Mouse (Mus musculus): ENCODE data around the gene Slc36a3. TPM values are rescaled to one million over a fixed set of nuclear protein-coding genes. Genes with fewer than 3 reads are reported as not detected.

Slc36a3 gene
- 0.04 and 0.11 TPM in 2 replicates for polyA plus RNA-seq (2012; rRNA removed)

DNA sequence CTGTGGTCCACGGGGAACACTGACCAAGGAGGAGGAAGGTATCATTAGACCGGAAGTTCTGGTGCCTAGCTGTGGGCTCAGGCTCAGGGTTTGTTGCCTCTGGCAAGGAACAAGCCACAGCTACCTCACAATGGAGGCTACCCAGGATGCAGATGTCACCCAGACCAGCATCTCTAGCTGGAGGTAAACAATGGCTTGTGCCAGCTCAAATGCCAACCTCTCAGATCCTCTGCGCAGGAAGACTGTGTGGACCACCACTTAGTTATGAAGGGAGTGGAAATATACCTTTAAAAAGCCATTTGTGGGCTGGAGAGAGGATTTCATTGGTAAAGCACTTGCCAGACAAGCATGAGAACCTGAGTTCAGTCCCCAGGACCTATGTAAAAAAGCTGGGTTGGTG, at the start of gene Slc36a3:
Gene Slc36a3 (minus strand): TSS at position 101 of the 400 bp plus-strand sequence.
- Histone ChIP-seq H3K4me3 (ENCODE audit: insufficient read depth, low read depth, low read length) (no peak within 1 kb of the TSS), H3K4me1 (ENCODE audit: control insufficient read depth, insufficient read depth, low read length) (no peaks in the 10 kb centered on the region), H3K36me3 (ENCODE audit: control insufficient read depth, insufficient read depth, low read length) (no peaks in the 10 kb centered on the region), H3K27ac (ENCODE audit: insufficient read depth, low read depth, low read length) (no peak within 1 kb of the TSS), H3K27me3 (replicated peaks; ENCODE audit: control insufficient read depth, insufficient read depth, low read length) (no peaks in the 10 kb centered on the region)
- 81% methylated on average over 3 of the region's 3 CpGs for WGBS
- DNase-seq: no peak
- TF ChIP-seq CTCF (conservative IDR thresholded peaks at IDR 0.05; ENCODE audit: insufficient read depth, insufficient read length, low read depth, low read length) (no peak), POLR2A (IDR thresholded peaks at IDR 0.05; ENCODE audit: low read depth, low read length) (no peak)

DNA sequence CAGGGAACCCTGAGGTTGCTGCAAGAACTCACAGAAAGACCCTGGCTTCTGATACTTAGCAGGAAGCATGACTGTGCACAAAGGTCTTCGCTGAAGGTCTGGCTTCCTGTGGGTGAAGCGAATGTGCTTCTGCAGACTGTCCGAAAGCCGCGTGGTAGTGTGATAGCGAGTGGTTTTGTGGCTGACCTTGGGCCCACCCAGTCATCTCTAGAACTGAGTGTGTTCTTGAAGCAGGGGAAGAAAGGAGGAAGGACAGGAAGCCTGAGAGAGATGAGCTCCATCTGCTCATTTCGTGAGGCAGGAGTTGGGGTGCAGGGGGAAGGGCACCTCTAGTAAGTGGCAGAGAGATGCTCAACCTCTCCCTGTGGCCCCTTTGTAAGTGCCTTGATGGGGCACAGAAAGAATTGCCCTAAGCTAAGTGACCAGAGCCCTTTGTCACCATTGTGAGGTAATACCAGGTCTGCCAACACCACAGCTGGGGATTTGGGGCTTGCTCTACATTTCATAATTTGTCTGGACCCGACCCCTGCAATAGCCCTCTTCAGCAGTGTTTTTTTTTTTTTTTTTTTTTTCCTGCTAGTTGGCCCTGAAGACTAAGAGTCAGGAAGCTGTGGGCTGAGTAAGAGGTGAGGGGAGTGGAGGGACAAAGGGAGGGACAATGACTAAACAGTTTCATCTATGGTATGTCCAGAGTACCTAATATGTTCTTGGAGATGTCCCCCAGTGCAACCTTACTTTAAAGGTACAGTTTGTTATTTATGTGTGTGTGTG, 46.4 kb upstream of the Slc36a3 start:
- Histone ChIP-seq H3K27ac (ENCODE audit: insufficient read depth, low read depth, low read length) (no peak overlapping the region), H3K27me3 (replicated peaks; ENCODE audit: control insufficient read depth, insufficient read depth, low read length) (no peaks in the 10 kb centered on the region), H3K4me1 (ENCODE audit: control insufficient read depth, insufficient read depth, low read length) (no peaks in the 10 kb centered on the region), H3K36me3 (ENCODE audit: control insufficient read depth, insufficient read depth, low read length) (no peaks in the 10 kb centered on the region), H3K4me3 (ENCODE audit: insufficient read depth, low read depth, low read length) (no peak overlapping the region)
- TF ChIP-seq CTCF (conservative IDR thresholded peaks at IDR 0.05; ENCODE audit: insufficient read depth, insufficient read length, low read depth, low read length) (no peak), POLR2A (IDR thresholded peaks at IDR 0.05; ENCODE audit: low read depth, low read length) (no peak)
- DNase-seq: no peak
- 67% methylated on average over 8 of the region's 8 CpGs for WGBS

DNA sequence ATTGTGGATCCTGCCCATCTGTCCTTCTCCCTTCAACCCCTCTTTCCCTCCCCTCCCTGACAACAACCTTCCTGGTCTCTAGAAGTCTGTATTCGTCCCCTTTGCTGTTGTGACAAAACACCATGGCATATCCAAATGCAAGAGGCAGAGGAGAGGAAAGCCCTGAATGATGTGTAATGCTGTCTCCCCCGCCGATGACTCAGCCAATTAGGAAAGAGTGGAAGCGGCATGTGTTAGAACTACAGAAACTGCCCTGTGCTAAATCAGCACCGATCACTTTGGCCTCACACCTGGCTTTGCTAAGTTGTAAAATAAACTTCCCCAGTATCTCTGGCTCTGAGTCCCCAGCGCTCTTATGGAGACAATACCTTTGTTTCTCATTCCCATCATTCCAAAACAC, 45.6 kb upstream of the Slc36a3 start:
- Histone ChIP-seq H3K4me1 (ENCODE audit: control insufficient read depth, insufficient read depth, low read length) (no peaks in the 10 kb centered on the region), H3K36me3 (ENCODE audit: control insufficient read depth, insufficient read depth, low read length) (no peaks in the 10 kb centered on the region), H3K27ac (ENCODE audit: insufficient read depth, low read depth, low read length) (no peak overlapping the region), H3K4me3 (ENCODE audit: insufficient read depth, low read depth, low read length) (no peak overlapping the region), H3K27me3 (replicated peaks; ENCODE audit: control insufficient read depth, insufficient read depth, low read length) (no peaks in the 10 kb centered on the region)
- TF ChIP-seq POLR2A (IDR thresholded peaks at IDR 0.05; ENCODE audit: low read depth, low read length) (no peak), CTCF (conservative IDR thresholded peaks at IDR 0.05; ENCODE audit: insufficient read depth, insufficient read length, low read depth, low read length) (no peak)
- WGBS: 60% methylated on average over 6 of the region's 6 CpGs
- DNase-seq: no peak

DNA sequence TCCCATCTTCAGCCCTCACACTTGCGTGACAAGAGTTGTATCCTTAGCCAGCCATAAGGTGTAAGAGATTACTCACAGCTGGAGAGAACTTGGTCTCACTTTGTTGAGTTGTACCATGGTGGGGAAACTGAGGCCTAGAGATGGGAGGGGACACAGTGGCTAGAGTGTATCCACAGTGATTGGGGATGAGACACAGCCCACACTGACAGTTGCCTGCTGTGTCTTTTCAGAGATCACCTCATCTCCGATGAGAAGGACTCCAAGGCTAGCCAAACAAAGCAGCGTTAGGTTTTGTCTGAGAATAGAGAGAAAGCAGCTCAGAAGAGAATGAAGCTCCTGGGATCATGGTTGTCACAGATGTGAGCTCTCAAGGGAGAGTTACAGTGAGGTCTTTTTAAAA, 38.7 kb upstream of the Slc36a3 start:
- Histone ChIP-seq H3K36me3 (ENCODE audit: control insufficient read depth, insufficient read depth, low read length) (no peaks in the 10 kb centered on the region), H3K4me1 (ENCODE audit: control insufficient read depth, insufficient read depth, low read length) (no peaks in the 10 kb centered on the region), H3K27me3 (replicated peaks; ENCODE audit: control insufficient read depth, insufficient read depth, low read length) (no peaks in the 10 kb centered on the region), H3K4me3 (ENCODE audit: insufficient read depth, low read depth, low read length) (no peak overlapping the region), H3K27ac (ENCODE audit: insufficient read depth, low read depth, low read length) (no peak overlapping the region)
- DNase-seq: no peak
- WGBS: 87% methylated on average over 3 of the region's 3 CpGs
- TF ChIP-seq POLR2A (IDR thresholded peaks at IDR 0.05; ENCODE audit: low read depth, low read length) (no peak), CTCF (conservative IDR thresholded peaks at IDR 0.05; ENCODE audit: insufficient read depth, insufficient read length, low read depth, low read length) (no peak)

DNA sequence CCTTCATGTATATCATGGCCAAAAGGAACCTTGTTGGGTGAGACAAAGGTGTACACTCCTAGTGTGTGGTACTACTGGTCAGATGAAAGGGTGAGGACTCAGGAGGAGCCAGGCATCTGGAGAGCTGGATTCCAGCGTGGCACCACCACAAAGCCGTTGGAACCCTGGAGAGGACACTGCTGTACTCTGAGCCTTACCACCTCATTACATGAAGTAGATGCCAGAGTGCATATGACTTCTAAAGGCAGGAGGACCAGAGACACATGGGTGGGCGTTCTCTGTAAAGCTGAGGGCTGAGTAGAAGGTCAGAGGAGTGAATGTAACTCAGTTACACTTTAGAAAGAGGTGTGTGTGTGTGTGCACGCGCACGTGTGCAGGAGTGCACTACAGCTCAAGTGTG, 36.3 kb upstream of the Slc36a3 start:
- H3K4me3 ChIP-seq (ENCODE audit: insufficient read depth, low read depth, low read length): no peak overlapping the region
- TF ChIP-seq CTCF (conservative IDR thresholded peaks at IDR 0.05; ENCODE audit: insufficient read depth, insufficient read length, low read depth, low read length) (no peak), POLR2A (IDR thresholded peaks at IDR 0.05; ENCODE audit: low read depth, low read length) (no peak)
- DNase-seq: no peak
- 0 out of 2 replicates have a peak, but pooled peaks cover 3% of the 10 kb centered on the region for H3K4me1 ChIP-seq (ENCODE audit: control insufficient read depth, insufficient read depth, low read length)
- 86% methylated on average over 6 of the region's 6 CpGs for WGBS
- no peaks in the 10 kb centered on the region for H3K36me3 ChIP-seq (ENCODE audit: control insufficient read depth, insufficient read depth, low read length)
- no peak overlapping the region for H3K27ac ChIP-seq (ENCODE audit: insufficient read depth, low read depth, low read length)
- no peaks in the 10 kb centered on the region for H3K27me3 ChIP-seq (replicated peaks; ENCODE audit: control insufficient read depth, insufficient read depth, low read length)

DNA sequence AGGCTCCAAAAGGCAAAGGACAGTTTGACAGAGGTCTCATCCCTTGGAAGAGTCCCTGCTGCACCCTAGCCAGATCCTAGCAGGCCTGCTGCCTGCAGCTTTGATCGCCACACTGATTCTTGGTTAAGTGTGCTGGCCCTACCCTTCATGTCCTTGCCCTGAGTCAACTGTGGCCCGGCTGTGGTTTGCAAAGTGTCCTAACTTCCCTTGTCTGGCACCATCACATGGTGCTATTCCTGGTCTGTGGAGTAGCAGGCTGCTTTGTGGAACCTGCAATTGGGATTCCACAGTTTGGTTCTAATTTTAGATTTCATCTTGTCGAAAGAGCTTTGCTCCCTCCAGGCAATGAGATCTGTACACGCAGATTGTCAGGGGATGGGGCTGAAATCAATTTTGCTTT, 35.8 kb upstream of the Slc36a3 start:
- H3K27ac ChIP-seq (ENCODE audit: insufficient read depth, low read depth, low read length): no peak overlapping the region
- WGBS: 86% methylated on average over 4 of the region's 4 CpGs

DNA sequence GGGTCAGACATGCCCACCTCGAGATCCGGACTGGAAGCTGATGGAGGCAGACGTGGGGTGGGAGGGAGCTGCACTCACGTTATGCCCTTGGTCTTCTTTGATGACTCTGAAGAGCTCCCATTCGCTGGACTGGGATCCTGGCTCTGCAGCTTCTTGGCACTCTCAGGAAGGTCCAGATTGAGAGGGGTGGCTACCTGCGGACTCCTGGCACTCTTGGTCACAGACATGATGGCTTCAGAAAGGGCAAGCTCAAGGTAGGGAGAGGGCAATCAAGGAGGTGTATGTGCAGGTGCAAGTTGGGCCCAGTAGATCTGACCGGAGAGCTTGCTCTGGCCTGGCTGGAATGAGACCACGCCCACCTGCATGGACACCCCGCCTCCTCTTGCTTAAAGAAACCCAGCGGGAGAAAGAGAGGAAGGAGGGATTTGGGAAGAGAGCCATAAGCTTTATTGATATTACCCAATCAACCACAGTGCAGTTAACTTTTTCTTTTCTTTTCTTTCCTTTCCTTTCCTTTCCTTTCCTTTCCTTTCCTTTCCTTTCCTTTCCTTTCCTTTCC, 33.3 kb upstream of the Slc36a3 start, which contains the start of gene Slc36a2:
Gene Slc36a2 (minus strand): TSS at position 345 of the 559 bp plus-strand sequence.
- TF ChIP-seq POLR2A (IDR thresholded peaks at IDR 0.05; ENCODE audit: low read depth, low read length) (no peak), CTCF (conservative IDR thresholded peaks at IDR 0.05; ENCODE audit: insufficient read depth, insufficient read length, low read depth, low read length) (no peak)
- Histone ChIP-seq H3K4me1 (ENCODE audit: control insufficient read depth, insufficient read depth, low read length) (0 out of 2 replicates have a peak, but pooled peaks cover 3% of the 10 kb centered on the region), H3K36me3 (ENCODE audit: control insufficient read depth, insufficient read depth, low read length) (no peaks in the 10 kb centered on the region), H3K4me3 (ENCODE audit: insufficient read depth, low read depth, low read length) (no peak within 1 kb of the TSS), H3K27ac (ENCODE audit: insufficient read depth, low read depth, low read length) (no peak within 1 kb of the TSS), H3K27me3 (replicated peaks; ENCODE audit: control insufficient read depth, insufficient read depth, low read length) (no peaks in the 10 kb centered on the region)
- DNase-seq: peak; percentile 19
- 40% methylated on average over 10 of the region's 10 CpGs for WGBS

More for the DNA sequence above, 35.8 kb upstream of the Slc36a3 start:
- Histone ChIP-seq H3K36me3 (ENCODE audit: control insufficient read depth, insufficient read depth, low read length) (no peaks in the 10 kb centered on the region), H3K4me3 (ENCODE audit: insufficient read depth, low read depth, low read length) (no peak overlapping the region), H3K4me1 (ENCODE audit: control insufficient read depth, insufficient read depth, low read length) (0 out of 2 replicates have a peak, but pooled peaks cover 3% of the 10 kb centered on the region), H3K27me3 (replicated peaks; ENCODE audit: control insufficient read depth, insufficient read depth, low read length) (no peaks in the 10 kb centered on the region)
- no peak for TF ChIP-seq POLR2A (IDR thresholded peaks at IDR 0.05; ENCODE audit: low read depth, low read length)
- no peak for TF ChIP-seq CTCF (conservative IDR thresholded peaks at IDR 0.05; ENCODE audit: insufficient read depth, insufficient read length, low read depth, low read length)
- no peak for DNase-seq

Measured in kidney, adult 2 months (tissue).